In genomic region chr10:91583204-91583603, GRCm38 (mm10) we compare ENCODE assay signal across 27 mouse cellular contexts.
"Had no signal": no experiment of that assay in that cellular context is flagged by ENCODE, and none has a peak within 500 bp of the region (broad histone marks: within the 10 kb centered on the region; RNA-seq: fewer than 3 reads in every experiment).

No protein-coding gene starts in this region.

- H3K4me3 ChIP-seq: embryonic facial prominence, embryonic 12.5 days; embryonic facial prominence, embryonic 13.5 days; embryonic facial prominence, embryonic 15.5 days; erythroblast, embryonic 14.5 days; forebrain, embryonic 10.5 days; forebrain, embryonic 12.5 days; forebrain, embryonic 13.5 days; forebrain, embryonic 15.5 days; gastrocnemius, adult 2 months; heart, adult 2 months; heart, embryonic 10.5 days had no signal

- H3K4me2 ChIP-seq: embryonic facial prominence, embryonic 12.5 days; embryonic facial prominence, embryonic 13.5 days; embryonic facial prominence, embryonic 15.5 days; forebrain, embryonic 12.5 days; forebrain, embryonic 13.5 days; forebrain, embryonic 15.5 days had no signal

- H3K36me3 ChIP-seq: embryonic facial prominence, embryonic 12.5 days; embryonic facial prominence, embryonic 13.5 days; embryonic facial prominence, embryonic 15.5 days; forebrain, embryonic 10.5 days; forebrain, embryonic 12.5 days; forebrain, embryonic 15.5 days; heart, embryonic 10.5 days had no signal

- H3K4me1 ChIP-seq: embryonic facial prominence, embryonic 12.5 days; embryonic facial prominence, embryonic 13.5 days; embryonic facial prominence, embryonic 15.5 days; forebrain, embryonic 10.5 days; forebrain, embryonic 13.5 days; heart, embryonic 10.5 days had no signal

- H3K27ac ChIP-seq: embryonic facial prominence, embryonic 12.5 days; embryonic facial prominence, embryonic 13.5 days; embryonic facial prominence, embryonic 15.5 days; forebrain, embryonic 10.5 days; forebrain, embryonic 12.5 days; forebrain, embryonic 13.5 days; forebrain, embryonic 15.5 days; gastrocnemius, adult 2 months; heart, adult 2 months; heart, embryonic 10.5 days had no signal

- H3K27me3 ChIP-seq: embryonic facial prominence, embryonic 12.5 days; embryonic facial prominence, embryonic 13.5 days; embryonic facial prominence, embryonic 15.5 days; forebrain, embryonic 12.5 days; forebrain, embryonic 13.5 days; forebrain, embryonic 15.5 days had no signal

- ATAC-seq: forebrain, embryonic 13.5 days; forebrain, embryonic 14.5 days; forebrain, embryonic 15.5 days; forebrain, embryonic 16.5 days; forebrain, postnatal 0 days had no signal

- DNase-seq: cerebellum, adult 2 months; cerebellum, adult 8-10 months; cerebellum, adult 9-10 months; cerebellum, adult 9-11 months; cerebellum, postnatal 10 days; cerebellum, postnatal 14 days; cerebellum, postnatal 25 days; embryo, embryonic 11 days; forebrain, postnatal 0 days; gastrocnemius, adult 2 months; gastrocnemius, postnatal 10 days; gastrocnemius, postnatal 14 days; gastrocnemius, postnatal 25 days; gastrocnemius, postnatal 36 days; heart, adult 18-20 months; heart, adult 2 months had no signal

- H3K9me3 ChIP-seq: embryonic facial prominence, embryonic 12.5 days; embryonic facial prominence, embryonic 13.5 days; embryonic facial prominence, embryonic 15.5 days; forebrain, embryonic 10.5 days; forebrain, embryonic 12.5 days; forebrain, embryonic 13.5 days; forebrain, embryonic 15.5 days; heart, embryonic 10.5 days had no signal

- H3K9ac ChIP-seq: embryonic facial prominence, embryonic 12.5 days; embryonic facial prominence, embryonic 13.5 days; embryonic facial prominence, embryonic 15.5 days; forebrain, embryonic 12.5 days; forebrain, embryonic 13.5 days; forebrain, embryonic 15.5 days; forebrain, postnatal 0 days had no signal
